ENCODE assay signal across 11 mouse cellular contexts in genomic region chr7:40902506-40902905, GRCm38 (mm10). TPM values are rescaled to one million over a fixed set of nuclear protein-coding genes. Genes with fewer than 3 reads are reported as not detected.
DNase-seq lines count a peak whose midpoint lies in the region; ATAC-seq and TF ChIP-seq lines count a peak whose summit lies in the region.
"Had no signal": no experiment of that assay in that cellular context is flagged by ENCODE, and none has a peak within 500 bp of the region (broad histone marks: within the 10 kb centered on the region; RNA-seq: fewer than 3 reads in every experiment).

No protein-coding gene starts in this region.

- no peak for ATAC-seq in heart, embryonic 11.5 days (replicated peaks; ENCODE audit: insufficient number of reproducible peaks, low FRiP score, low TSS enrichment)
- ATAC-seq in forebrain, postnatal 0 days: no peak
- ATAC-seq in midbrain, embryonic 14.5 days (ENCODE audit: low FRiP score, low TSS enrichment): no peak
- ATAC-seq: inflammation-experienced regulatory T-cells, adult 6 months had no signal

- H3K27me3 ChIP-seq in heart, embryonic 11.5 days (ENCODE audit: control insufficient read depth, insufficient read depth, low read length): peaks cover 64% of the 10 kb centered on the region
- no peaks in the 10 kb centered on the region for H3K27me3 ChIP-seq in forebrain, postnatal 0 days (ENCODE audit: insufficient read depth, low read length)
- H3K27me3 ChIP-seq in midbrain, embryonic 14.5 days (ENCODE audit: control insufficient read depth, insufficient read depth, low read length): peaks cover 11% of the 10 kb centered on the region; the same call in 1 of the 2 replicates

- 11% methylated on average over 28 of the region's 28 CpGs for whole genome bisulfite sequencing in heart, embryonic 11.5 days (ENCODE audit: insufficient replicate concordance)
- 21% methylated on average over 28 of the region's 28 CpGs for WGBS in forebrain, postnatal 0 days
- WGBS in midbrain, embryonic 14.5 days: 13% methylated on average over 28 of the region's 28 CpGs

- no peak for TF ChIP-seq CTCF in forebrain, postnatal 0 days (IDR thresholded peaks at IDR 0.05; ENCODE audit: low read depth)

- no peak overlapping the region for H3K27ac ChIP-seq in heart, embryonic 11.5 days (ENCODE audit: low read depth, low read length)
- no peak overlapping the region for H3K27ac ChIP-seq in forebrain, postnatal 0 days (ENCODE audit: low read depth, low read length)
- H3K27ac ChIP-seq in midbrain, embryonic 14.5 days (replicated peaks; ENCODE audit: low read depth, low read length): 0 out of 2 replicates have a peak overlapping the region, but pooled peaks have one; percentile 32

- H3K4me2 ChIP-seq in heart, embryonic 11.5 days: peak overlapping the region; percentile 48
- H3K4me2 ChIP-seq in forebrain, postnatal 0 days (ENCODE audit: low read depth): peak overlapping the region; percentile 76
- peak overlapping the region; percentile 98 for H3K4me2 ChIP-seq in midbrain, embryonic 14.5 days (ENCODE audit: low read length)

- peaks cover 5% of the 10 kb centered on the region; the same call in 1 of the 2 replicates for H3K4me1 ChIP-seq in heart, embryonic 11.5 days (ENCODE audit: control insufficient read depth, insufficient read depth, low read length)
- H3K4me1 ChIP-seq in forebrain, postnatal 0 days (ENCODE audit: insufficient read depth): peaks cover 12% of the 10 kb centered on the region
- H3K4me1 ChIP-seq in midbrain, embryonic 14.5 days (ENCODE audit: control insufficient read depth, insufficient read depth, low read length): peaks cover 29% of the 10 kb centered on the region

- H3K4me3 ChIP-seq in heart, embryonic 11.5 days (ENCODE audit: low read depth, low read length): peak overlapping the region; percentile 12
- H3K4me3 ChIP-seq in forebrain, postnatal 0 days (ENCODE audit: low read depth, low read length): peak overlapping the region; percentile 26
- H3K4me3 ChIP-seq in midbrain, embryonic 14.5 days (replicated peaks; ENCODE audit: low read depth, low read length): peak overlapping the region; percentile 35

- H3K36me3 ChIP-seq in heart, embryonic 11.5 days (ENCODE audit: control insufficient read depth, insufficient read depth, low read length): no peaks in the 10 kb centered on the region
- H3K36me3 ChIP-seq in forebrain, postnatal 0 days (ENCODE audit: insufficient read depth): peaks cover under 1% of the 10 kb centered on the region; the same call in 1 of the 2 replicates
- no peaks in the 10 kb centered on the region for H3K36me3 ChIP-seq in midbrain, embryonic 14.5 days (ENCODE audit: control insufficient read depth, insufficient read depth, low read length)

- DNase-seq in heart, adult 18-20 months: no peak
- peak; percentile 9 for DNase-seq in ES-CJ7 (ENCODE audit: low read depth, low spot score)
- DNase-seq in forebrain, postnatal 0 days: peak; percentile 54
- peak; percentile 75 for DNase-seq in midbrain, embryonic 14.5 days
- no peak for DNase-seq in spleen, adult 12 weeks (ENCODE audit: low spot score)
- DNase-seq in thymus, postnatal 10 days (ENCODE audit: low spot score in 2 of 2): no peak
- DNase-seq in spleen, postnatal 14 days (ENCODE audit: low spot score in 2 of 2): no peak
- DNase-seq: cerebellum, adult 18-20 months had no signal

- H3K9ac ChIP-seq in heart, embryonic 11.5 days (ENCODE audit: low read depth, low read length): no peak overlapping the region
- H3K9ac ChIP-seq in forebrain, postnatal 0 days: peak overlapping the region; percentile 43
- H3K9ac ChIP-seq in midbrain, embryonic 14.5 days (replicated peaks; ENCODE audit: low read length): peak overlapping the region; percentile 56

- H3K9me3 ChIP-seq in heart, embryonic 11.5 days (replicated peaks; ENCODE audit: control insufficient read depth, low read length): no peaks in the 10 kb centered on the region
- H3K9me3 ChIP-seq in forebrain, postnatal 0 days (ENCODE audit: low read length): no peaks in the 10 kb centered on the region
- H3K9me3 ChIP-seq in midbrain, embryonic 14.5 days (ENCODE audit: control insufficient read depth, low read length): no peaks in the 10 kb centered on the region

RNA-seq across cellular contexts. Expression of gene Vstm2b, which starts 4.4 kb away (rescaled TPM):
- 0.94 and 0.96 TPM in 2 replicates for polyA plus RNA-seq in heart, embryonic 11.5 days (2014; fragmentation: Nextera tagmentation; extraction: Ambion mirVana)
- under 1 TPM; 0.15 to 0.26 TPM for total RNA-seq in heart, adult 18-20 months (2021)
- 55.4 and 64.6 TPM in 2 replicates for total RNA-seq in forebrain, postnatal 0 days (2014; rRNA removed)
- 27.2 and 31.8 TPM in 2 replicates for polyA plus RNA-seq in forebrain, postnatal 0 days (2015; fragmentation: Nextera tagmentation; extraction: Ambion mirVana)
- 21.1 and 25.6 TPM in 2 replicates for polyA plus RNA-seq in midbrain, embryonic 14.5 days (2014; fragmentation: Nextera tagmentation; extraction: Ambion mirVana)
- polyA plus RNA-seq: C2C12; inflammation-experienced regulatory T-cells, adult 6 months had no signal

Comparison
In these comparisons a context has a peak if more than half of its experiments do, and no peak if none do; other contexts are left out.
1. H3K4me2 ChIP-seq: peak in every context shown above with its lines; median percentile 98 in midbrain, embryonic 14.5 days; 76 in forebrain, postnatal 0 days; 48 in heart, embryonic 11.5 days.
2. DNase-seq: peak in ES-CJ7 (single experiment), forebrain, postnatal 0 days (single experiment) and midbrain, embryonic 14.5 days (single experiment); none in heart, adult 18-20 months (0 of 2), spleen, adult 12 weeks (single experiment), thymus, postnatal 10 days (0 of 2) and spleen, postnatal 14 days (0 of 2).
3. RNA of gene Vstm2b, which starts 4.4 kb away (polyA plus RNA-seq): 27.2 to 31.8 TPM in forebrain, postnatal 0 days and 21.1 to 25.6 TPM in midbrain, embryonic 14.5 days; 0.94 to 0.96 TPM in heart, embryonic 11.5 days; every median in the first group is over 10 times any median in the second.
4. Peak in every context shown above with its lines, with median percentiles within 50 percentile points of each other: H3K4me3 ChIP-seq.